27 mouse cellular contexts compared by ENCODE assay signal in the genomic region with DNA sequence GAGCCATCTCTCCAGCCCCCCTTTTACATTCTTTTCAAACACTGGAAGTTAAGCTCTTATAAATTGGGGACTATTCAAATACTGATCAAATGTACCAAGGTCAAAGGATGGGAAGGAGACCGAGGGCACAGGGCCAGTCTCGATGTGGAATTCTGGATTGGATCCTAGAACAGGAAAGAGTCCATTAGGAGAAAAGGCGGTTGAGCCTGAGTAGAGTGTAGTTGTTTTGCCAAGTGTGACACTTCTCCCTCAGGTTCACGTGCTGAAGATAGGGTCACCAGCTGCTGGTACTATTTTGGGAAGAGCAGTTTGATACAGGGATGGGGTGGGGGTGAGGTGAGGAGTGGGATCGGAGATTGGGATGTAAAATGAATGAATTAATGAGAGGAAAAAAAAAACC. TPM values are rescaled to one million over a fixed set of nuclear protein-coding genes. Genes with fewer than 3 reads are reported as not detected.
DNase-seq lines count a peak whose midpoint lies in the region; ATAC-seq and TF ChIP-seq lines count a peak whose summit lies in the region.
"Had no signal": no experiment of that assay in that cellular context is flagged by ENCODE, and none has a peak within 500 bp of the region (broad histone marks: within the 10 kb centered on the region; RNA-seq: fewer than 3 reads in every experiment).

No protein-coding gene starts in this region.

- H3K9ac ChIP-seq in heart, adult 2 months (ENCODE audit: low read depth, low read length), result no peak overlapping the region
- no peak overlapping the region for H3K9ac ChIP-seq in heart, embryonic 11.5 days (ENCODE audit: low read depth, low read length)
- H3K9ac ChIP-seq: embryonic facial prominence, embryonic 15.5 days; forebrain, embryonic 15.5 days; heart, embryonic 15.5 days; hindbrain, embryonic 14.5 days; liver, embryonic 12.5 days; neural tube, embryonic 12.5 days had no signal

- no peaks in the 10 kb centered on the region for H3K79me2 ChIP-seq in heart, adult 2 months (replicated peaks; ENCODE audit: control insufficient read depth, insufficient read depth, low read length)

- H3K27ac ChIP-seq in heart, adult 2 months, result no peak overlapping the region
- H3K27ac ChIP-seq in heart, embryonic 11.5 days (ENCODE audit: low read depth, low read length), result no peak overlapping the region
- H3K27ac ChIP-seq: embryonic facial prominence, embryonic 15.5 days; forebrain, embryonic 15.5 days; heart, embryonic 15.5 days; hindbrain, embryonic 14.5 days; layer of hippocampus, adult 2 months; liver, embryonic 12.5 days; neural tube, embryonic 12.5 days had no signal

- no peaks in the 10 kb centered on the region for H3K27me3 ChIP-seq in heart, adult 2 months (ENCODE audit: control insufficient read depth, insufficient read depth, low read length)
- no peaks in the 10 kb centered on the region for H3K27me3 ChIP-seq in heart, embryonic 11.5 days (ENCODE audit: control insufficient read depth, insufficient read depth, low read length)
- H3K27me3 ChIP-seq: embryonic facial prominence, embryonic 15.5 days; forebrain, embryonic 15.5 days; heart, embryonic 15.5 days; liver, embryonic 12.5 days; neural tube, embryonic 12.5 days had no signal

- no peaks in the 10 kb centered on the region for H3K36me3 ChIP-seq in heart, adult 2 months (ENCODE audit: control insufficient read depth, insufficient read depth, low read length)
- H3K36me3 ChIP-seq in heart, embryonic 11.5 days (ENCODE audit: control insufficient read depth, insufficient read depth, low read length), result no peaks in the 10 kb centered on the region
- H3K36me3 ChIP-seq: embryonic facial prominence, embryonic 15.5 days; forebrain, embryonic 15.5 days; heart, embryonic 15.5 days; liver, embryonic 12.5 days; neural tube, embryonic 12.5 days had no signal

- intact Hi-C loops in heart, adult 2 months (cut with DNase I), result no loop called here

- no peak for ATAC-seq in heart, embryonic 11.5 days (replicated peaks; ENCODE audit: insufficient number of reproducible peaks, low FRiP score, low TSS enrichment)
- ATAC-seq: CD4-positive, CD25-positive, alpha-beta regulatory T cell, adult 4 months; forebrain, embryonic 15.5 days; inflammation-experienced regulatory T-cells, adult 6 months; liver, embryonic 12.5 days had no signal

- H3K4me1 ChIP-seq in heart, adult 2 months (ENCODE audit: control insufficient read depth, insufficient read depth, low read length), result no peaks in the 10 kb centered on the region
- H3K4me1 ChIP-seq in heart, embryonic 11.5 days (ENCODE audit: control insufficient read depth, insufficient read depth, low read length), result no peaks in the 10 kb centered on the region
- H3K4me1 ChIP-seq: embryonic facial prominence, embryonic 15.5 days; forebrain, embryonic 15.5 days; neural tube, embryonic 12.5 days had no signal

- no peak overlapping the region for H3K4me3 ChIP-seq in heart, adult 2 months
- H3K4me3 ChIP-seq in heart, embryonic 11.5 days (ENCODE audit: low read depth, low read length), result no peak overlapping the region
- H3K4me3 ChIP-seq: embryonic facial prominence, embryonic 15.5 days; forebrain, embryonic 15.5 days; heart, embryonic 15.5 days; layer of hippocampus, adult 2 months; liver, embryonic 12.5 days; neural tube, embryonic 12.5 days had no signal

- no peak overlapping the region for H3K4me2 ChIP-seq in heart, embryonic 11.5 days
- H3K4me2 ChIP-seq: embryonic facial prominence, embryonic 15.5 days; forebrain, embryonic 15.5 days; heart, embryonic 15.5 days; hindbrain, embryonic 14.5 days; liver, embryonic 12.5 days; neural tube, embryonic 12.5 days had no signal

- DNase-seq in adrenal gland, postnatal 14 days, result peak; percentile 19
- DNase-seq in adrenal gland, adult (ENCODE audit: inconsistent age in 2 of 2, low spot score in 1 of 2), result no peak
- peak; percentile 26 to 49 for DNase-seq in heart, adult 2 months
- peak; percentile 54 for DNase-seq in testis, postnatal 10 days (ENCODE audit: low spot score)
- no peak for DNase-seq in testis, postnatal 14 days (ENCODE audit: low spot score)
- no peak for DNase-seq in ovary, postnatal 10 days (ENCODE audit: low spot score)
- DNase-seq in lung, postnatal 10 days, result no peak
- DNase-seq: cerebellum, adult 18-20 months; kidney, adult 9 months; kidney, postnatal 14 days; lung, adult 18-20 months; lung, postnatal 14 days; midbrain, embryonic 14.5 days; retina, postnatal 1 day; right cerebral cortex, postnatal 25 days; spleen, adult 18-20 months; thymus, postnatal 14 days had no signal

- H3K9me3 ChIP-seq in heart, embryonic 11.5 days (replicated peaks; ENCODE audit: control insufficient read depth, low read length), result no peaks in the 10 kb centered on the region
- H3K9me3 ChIP-seq: embryonic facial prominence, embryonic 15.5 days; forebrain, embryonic 15.5 days; heart, embryonic 15.5 days; liver, embryonic 12.5 days; neural tube, embryonic 12.5 days had no signal

- no peak for TF ChIP-seq POLR2A in heart, adult 2 months (IDR thresholded peaks at IDR 0.05; ENCODE audit: insufficient read depth, low read depth, low read length)

- TF ChIP-seq EP300 in heart, adult 2 months (IDR thresholded peaks at IDR 0.05; ENCODE audit: insufficient read depth, low read depth, low read length), result no peak

- no peak for TF ChIP-seq CTCF in heart, adult 2 months (IDR thresholded peaks at IDR 0.05)

- WGBS in heart, adult 2 months, result 27% methylated on average over 5 of the region's 5 CpGs
- WGBS in heart, embryonic 11.5 days (ENCODE audit: insufficient replicate concordance), result 69% methylated on average over 5 of the region's 5 CpGs

RNA-seq across cellular contexts. Expression of gene N4bp2, which starts 7.5 kb away (rescaled TPM):
- total RNA-seq in adrenal gland, postnatal 14 days (2021), result 26.2 and 27.2 TPM in 2 replicates
- total RNA-seq in heart, adult 2 months (2021), result 10 to 100 TPM; 11.1 TPM
- polyA plus RNA-seq in heart, adult 2 months (2012; rRNA removed), result 2.4 and 4.1 TPM in 2 replicates
- 32.7 and 47.9 TPM in 2 replicates for polyA plus RNA-seq in heart, embryonic 11.5 days (2014; fragmentation: Nextera tagmentation; extraction: Ambion mirVana)

RNA-seq across cellular contexts. Expression of gene Pds5a, which starts 57.8 kb away (rescaled TPM):
- 92.5 and 94.8 TPM in 2 replicates for total RNA-seq in adrenal gland, postnatal 14 days (2021)
- total RNA-seq in heart, adult 2 months (2021), result 10 to 100 TPM; 54.8 to 65.4 TPM
- polyA plus RNA-seq in heart, adult 2 months (2012; rRNA removed), result 14.8 and 25.6 TPM in 2 replicates
- 68.0 and 70.8 TPM in 2 replicates for polyA plus RNA-seq in heart, embryonic 11.5 days (2014; fragmentation: Nextera tagmentation; extraction: Ambion mirVana)

Comparison
In these comparisons a context has a peak if more than half of its experiments do, and no peak if none do; other contexts are left out.
1. DNase-seq: peak in adrenal gland, postnatal 14 days (single experiment), heart, adult 2 months (2 of 2) and testis, postnatal 10 days (single experiment); none in adrenal gland, adult (0 of 2), testis, postnatal 14 days (single experiment), ovary, postnatal 10 days (single experiment) and lung, postnatal 10 days (single experiment).